13 mouse cellular contexts compared by ENCODE assay signal in genomic region chr5:127240646-127241045, GRCm38 (mm10). TPM values are rescaled to one million over a fixed set of nuclear protein-coding genes. Genes with fewer than 3 reads are reported as not detected.
DNase-seq lines count a peak whose midpoint lies in the region; ATAC-seq lines count a peak whose summit lies in the region.
"Had no signal": no experiment of that assay in that cellular context is flagged by ENCODE, and none has a peak within 500 bp of the region (broad histone marks: within the 10 kb centered on the region; RNA-seq: fewer than 3 reads in every experiment).

No protein-coding gene starts in this region.

- H3K9ac ChIP-seq in lung, embryonic 15.5 days = no peak overlapping the region
- no peak overlapping the region for H3K9ac ChIP-seq in hindbrain, embryonic 11.5 days (ENCODE audit: low read depth, low read length)
- peak overlapping the region; percentile 68; the same call in 1 of the 2 replicates for H3K9ac ChIP-seq in midbrain, embryonic 11.5 days (ENCODE audit: low read length)
- H3K9ac ChIP-seq: liver, embryonic 13.5 days had no signal

- no peak overlapping the region for H3K4me3 ChIP-seq in lung, embryonic 15.5 days
- H3K4me3 ChIP-seq in hindbrain, embryonic 11.5 days (ENCODE audit: low read depth, low read length) = peak overlapping the region; percentile 61; the same call in 1 of the 2 replicates
- H3K4me3 ChIP-seq in midbrain, embryonic 11.5 days (ENCODE audit: low read depth, low read length) = peak overlapping the region; percentile 70

- no peak overlapping the region for H3K27ac ChIP-seq in lung, embryonic 15.5 days
- H3K27ac ChIP-seq in hindbrain, embryonic 11.5 days (ENCODE audit: low read depth, low read length) = no peak overlapping the region
- no peak overlapping the region for H3K27ac ChIP-seq in midbrain, embryonic 11.5 days (ENCODE audit: low read depth, low read length)
- H3K27ac ChIP-seq: heart, embryonic 13.5 days; intestine, embryonic 15.5 days; layer of hippocampus, adult 2 months; liver, embryonic 13.5 days had no signal

- 43% methylated on average over 4 of the region's 4 CpGs for WGBS in lung, embryonic 15.5 days
- WGBS in hindbrain, embryonic 11.5 days = 10% methylated on average over 4 of the region's 4 CpGs
- 9% methylated on average over 4 of the region's 4 CpGs for WGBS in midbrain, embryonic 11.5 days

- H3K27me3 ChIP-seq in lung, embryonic 15.5 days = peaks cover 11% of the 10 kb centered on the region; the same call in 1 of the 2 replicates
- H3K27me3 ChIP-seq in hindbrain, embryonic 11.5 days (ENCODE audit: control insufficient read depth, insufficient read depth, low read length) = peaks cover 19% of the 10 kb centered on the region
- peaks cover 8% of the 10 kb centered on the region for H3K27me3 ChIP-seq in midbrain, embryonic 11.5 days (ENCODE audit: control insufficient read depth, insufficient read depth, low read length)

- ATAC-seq in lung, embryonic 15.5 days (ENCODE audit: borderline replicate concordance, extremely low read depth, low FRiP score, low TSS enrichment) = no peak
- no peak for ATAC-seq in hindbrain, embryonic 11.5 days (ENCODE audit: low FRiP score)
- no peak for ATAC-seq in midbrain, embryonic 11.5 days (ENCODE audit: low FRiP score)

- no peak for DNase-seq in lung, postnatal 14 days
- peak; percentile 31 for DNase-seq in hindbrain, embryonic 11.5 days (ENCODE audit: low spot score)
- DNase-seq in midbrain, embryonic 11.5 days (ENCODE audit: low spot score, missing footprints) = no peak
- no peak for DNase-seq in liver
- no peak for DNase-seq in urinary bladder, adult 18-20 months (ENCODE audit: low spot score in 2 of 2)
- DNase-seq in natural killer cell, adult 2 months (ENCODE audit: low spot score in 2 of 2) = no peak
- DNase-seq in thymus, postnatal 36 days = no peak
- DNase-seq: liver, embryonic 13.5 days; thymus, postnatal 4 days had no signal

- H3K4me1 ChIP-seq in lung, embryonic 15.5 days = peaks cover 24% of the 10 kb centered on the region
- H3K4me1 ChIP-seq in hindbrain, embryonic 11.5 days (replicated peaks; ENCODE audit: control insufficient read depth, insufficient read depth, low read length) = peaks cover 2% of the 10 kb centered on the region; the same call in 1 of the 2 replicates
- peaks cover 12% of the 10 kb centered on the region for H3K4me1 ChIP-seq in midbrain, embryonic 11.5 days (ENCODE audit: control insufficient read depth, insufficient read depth, low read length)
- H3K4me1 ChIP-seq: liver, embryonic 13.5 days had no signal

- peak overlapping the region; percentile 85; the same call in 1 of the 2 replicates for H3K4me2 ChIP-seq in lung, embryonic 15.5 days
- H3K4me2 ChIP-seq in hindbrain, embryonic 11.5 days (replicated peaks; ENCODE audit: low read depth, low read length) = peak overlapping the region; percentile 81; the same call in 1 of the 2 replicates
- peak overlapping the region; percentile 91 for H3K4me2 ChIP-seq in midbrain, embryonic 11.5 days

- H3K9me3 ChIP-seq in lung, embryonic 15.5 days = no peaks in the 10 kb centered on the region
- no peaks in the 10 kb centered on the region for H3K9me3 ChIP-seq in hindbrain, embryonic 11.5 days (ENCODE audit: control insufficient read depth, low read length)
- no peaks in the 10 kb centered on the region; the same call in none of the 2 replicates for H3K9me3 ChIP-seq in midbrain, embryonic 11.5 days (ENCODE audit: control insufficient read depth, low read length)
- H3K9me3 ChIP-seq: intestine, embryonic 15.5 days; liver, embryonic 13.5 days had no signal

- no peaks in the 10 kb centered on the region for H3K36me3 ChIP-seq in lung, embryonic 15.5 days
- no peaks in the 10 kb centered on the region for H3K36me3 ChIP-seq in hindbrain, embryonic 11.5 days (ENCODE audit: control insufficient read depth, insufficient read depth, low read length)
- H3K36me3 ChIP-seq in midbrain, embryonic 11.5 days (ENCODE audit: control insufficient read depth, insufficient read depth, low read length) = no peaks in the 10 kb centered on the region
- H3K36me3 ChIP-seq: heart, embryonic 13.5 days; intestine, embryonic 15.5 days; liver, embryonic 13.5 days had no signal

RNA-seq across cellular contexts. Expression of gene Tmem132c, which starts 1.0 kb away (rescaled TPM):
- polyA plus RNA-seq in lung, embryonic 15.5 days (2015; fragmentation: Nextera tagmentation; extraction: Ambion mirVana) = 17.5 and 18.3 TPM in 2 replicates
- 18.6 and 21.1 TPM in 2 replicates for polyA plus RNA-seq in hindbrain, embryonic 11.5 days (2014; fragmentation: Nextera tagmentation; extraction: Ambion mirVana)
- 15.0 and 16.3 TPM in 2 replicates for polyA plus RNA-seq in midbrain, embryonic 11.5 days (2014; fragmentation: Nextera tagmentation; extraction: Ambion mirVana)
